ENCODE assay signal across 16 mouse cellular contexts in genomic region chr9:66626661-66627060, GRCm38 (mm10). TPM values are rescaled to one million over a fixed set of nuclear protein-coding genes. Genes with fewer than 3 reads are reported as not detected.
DNase-seq lines count a peak whose midpoint lies in the region; ATAC-seq and TF ChIP-seq lines count a peak whose summit lies in the region.
"Had no signal": no experiment of that assay in that cellular context is flagged by ENCODE, and none has a peak within 500 bp of the region (broad histone marks: within the 10 kb centered on the region; RNA-seq: fewer than 3 reads in every experiment).

No protein-coding gene starts in this region.

- H3K4me3 ChIP-seq in kidney, embryonic 14.5 days (ENCODE audit: low read length), result no peak overlapping the region
- H3K4me3 ChIP-seq in stomach, postnatal 0 days (ENCODE audit: low read depth, low read length), result no peak overlapping the region
- no peak overlapping the region for H3K4me3 ChIP-seq in hindbrain, postnatal 0 days (ENCODE audit: low read length)
- H3K4me3 ChIP-seq: embryonic facial prominence, embryonic 12.5 days; forebrain, embryonic 10.5 days; heart, embryonic 10.5 days; limb, embryonic 13.5 days had no signal

- TF ChIP-seq CTCF in stomach, postnatal 0 days (IDR thresholded peaks at IDR 0.05; ENCODE audit: low read depth), result no peak
- TF ChIP-seq CTCF in hindbrain, postnatal 0 days (IDR thresholded peaks at IDR 0.05; ENCODE audit: low read depth), result no peak

- DNase-seq in kidney, adult 11 months, result peak; percentile 77
- peak; percentile 67 for DNase-seq in testis, postnatal 10 days (ENCODE audit: low spot score)
- DNase-seq in testis, postnatal 14 days (ENCODE audit: low spot score), result no peak
- DNase-seq in kidney, postnatal 36 days, result peak; percentile 67 to 87
- peak; percentile 36 for DNase-seq in stomach, postnatal 0 days (ENCODE audit: low spot score)
- no peak for DNase-seq in hindbrain, postnatal 0 days (ENCODE audit: low spot score)
- DNase-seq: cerebellum, postnatal 14 days had no signal

- no peak overlapping the region for H3K4me2 ChIP-seq in kidney, embryonic 14.5 days (replicated peaks; ENCODE audit: low read depth, low read length)
- H3K4me2 ChIP-seq in stomach, postnatal 0 days (replicated peaks; ENCODE audit: low read depth), result no peak overlapping the region
- H3K4me2 ChIP-seq in hindbrain, postnatal 0 days (ENCODE audit: low read depth, low read length), result no peak overlapping the region
- H3K4me2 ChIP-seq: embryonic facial prominence, embryonic 12.5 days; limb, embryonic 13.5 days; midbrain, embryonic 11.5 days had no signal

- H3K9ac ChIP-seq in kidney, embryonic 14.5 days (ENCODE audit: low read depth, low read length), result no peak overlapping the region
- H3K9ac ChIP-seq in stomach, postnatal 0 days (ENCODE audit: low read length), result no peak overlapping the region
- H3K9ac ChIP-seq in hindbrain, postnatal 0 days (replicated peaks; ENCODE audit: low read length), result no peak overlapping the region
- H3K9ac ChIP-seq: embryonic facial prominence, embryonic 12.5 days; limb, embryonic 13.5 days had no signal

- ATAC-seq in kidney, embryonic 14.5 days (ENCODE audit: low FRiP score, low TSS enrichment), result no peak
- ATAC-seq in stomach, postnatal 0 days (ENCODE audit: low FRiP score, low TSS enrichment), result no peak
- ATAC-seq in megakaryocyte, adult 5-6 weeks (ENCODE audit: poor library complexity, severe bottlenecking), result no peak
- no peak for ATAC-seq in hindbrain, postnatal 0 days
- ATAC-seq: activated CD4-positive, CD25-positive, alpha-beta regulatory T cell, adult 4 months had no signal

- no peaks in the 10 kb centered on the region for H3K36me3 ChIP-seq in kidney, embryonic 14.5 days (ENCODE audit: control insufficient read depth, insufficient read depth, low read length)
- H3K36me3 ChIP-seq in stomach, postnatal 0 days (ENCODE audit: control insufficient read depth, insufficient read depth, low read length), result no peaks in the 10 kb centered on the region
- H3K36me3 ChIP-seq in hindbrain, postnatal 0 days (ENCODE audit: insufficient read depth, low read length), result no peaks in the 10 kb centered on the region
- H3K36me3 ChIP-seq: embryonic facial prominence, embryonic 12.5 days; forebrain, embryonic 10.5 days; heart, embryonic 10.5 days; limb, embryonic 13.5 days had no signal

- H3K27me3 ChIP-seq in kidney, embryonic 14.5 days (ENCODE audit: control insufficient read depth, insufficient read depth, low read length), result no peaks in the 10 kb centered on the region
- no peaks in the 10 kb centered on the region for H3K27me3 ChIP-seq in stomach, postnatal 0 days (ENCODE audit: control insufficient read depth, insufficient read depth, low read length)
- no peaks in the 10 kb centered on the region for H3K27me3 ChIP-seq in hindbrain, postnatal 0 days (ENCODE audit: insufficient read depth, low read length)
- H3K27me3 ChIP-seq: embryonic facial prominence, embryonic 12.5 days; limb, embryonic 13.5 days had no signal

- WGBS in kidney, embryonic 14.5 days, result 87% methylated on average over 5 of the region's 5 CpGs
- 40% methylated on average over 5 of the region's 5 CpGs for WGBS in stomach, postnatal 0 days
- 64% methylated on average over 5 of the region's 5 CpGs for WGBS in hindbrain, postnatal 0 days

- no peak overlapping the region for H3K27ac ChIP-seq in kidney, embryonic 14.5 days (ENCODE audit: low read depth, low read length)
- no peak overlapping the region for H3K27ac ChIP-seq in stomach, postnatal 0 days (replicated peaks)
- no peak overlapping the region for H3K27ac ChIP-seq in hindbrain, postnatal 0 days
- H3K27ac ChIP-seq: embryonic facial prominence, embryonic 12.5 days; forebrain, embryonic 10.5 days; heart, embryonic 10.5 days; kidney, postnatal 0 days; limb, embryonic 13.5 days had no signal

- no peaks in the 10 kb centered on the region for H3K9me3 ChIP-seq in kidney, embryonic 14.5 days (ENCODE audit: control insufficient read depth, low read length)
- no peaks in the 10 kb centered on the region for H3K9me3 ChIP-seq in stomach, postnatal 0 days (ENCODE audit: control insufficient read depth, low read length)
- no peaks in the 10 kb centered on the region for H3K9me3 ChIP-seq in hindbrain, postnatal 0 days (ENCODE audit: low read length)
- H3K9me3 ChIP-seq: embryonic facial prominence, embryonic 12.5 days; forebrain, embryonic 10.5 days; heart, embryonic 10.5 days; limb, embryonic 13.5 days had no signal

- TF ChIP-seq EP300 in stomach, postnatal 0 days (optimal IDR thresholded peaks at IDR 0.05), result no peak

- no peaks in the 10 kb centered on the region for H3K4me1 ChIP-seq in kidney, embryonic 14.5 days (ENCODE audit: control insufficient read depth, insufficient read depth, low read length)
- 0 out of 2 replicates have a peak, but pooled peaks cover 6% of the 10 kb centered on the region for H3K4me1 ChIP-seq in stomach, postnatal 0 days (replicated peaks; ENCODE audit: control insufficient read depth, insufficient read depth)
- no peaks in the 10 kb centered on the region for H3K4me1 ChIP-seq in hindbrain, postnatal 0 days (ENCODE audit: insufficient read depth, low read length)

RNA-seq across cellular contexts. Expression of gene Usp3, which starts 33.7 kb away (rescaled TPM):
- polyA plus RNA-seq in kidney, embryonic 14.5 days (2014; fragmentation: Nextera tagmentation; extraction: Ambion mirVana), result 51.7 and 83.6 TPM in 2 replicates
- 42.2 and 49.2 TPM in 2 replicates for polyA plus RNA-seq in stomach, postnatal 0 days (2015; fragmentation: Nextera tagmentation; extraction: Ambion mirVana)
- 86.9 and 97.6 TPM in 2 replicates for total RNA-seq in megakaryocyte, adult 5-6 weeks (2015)
- total RNA-seq in megakaryocyte, adult 5-6 weeks (2017), result 68.1 and 75.5 TPM in 2 replicates
- total RNA-seq in hindbrain, postnatal 0 days (2014; rRNA removed), result 27.2 and 28.4 TPM in 2 replicates
- 39.6 and 46.8 TPM in 2 replicates for polyA plus RNA-seq in hindbrain, postnatal 0 days (2015; fragmentation: Nextera tagmentation; extraction: Ambion mirVana)

Comparison
In these comparisons a context has a peak if more than half of its experiments do, and no peak if none do; other contexts are left out.
1. DNase-seq: peak in kidney, adult 11 months (single experiment), testis, postnatal 10 days (single experiment), kidney, postnatal 36 days (2 of 2) and stomach, postnatal 0 days (single experiment); none in testis, postnatal 14 days (single experiment) and hindbrain, postnatal 0 days (single experiment).